Mouse (Mus musculus): ENCODE measurements at regions not wholly inside any gene's neighbourhood (a gene's known extent, or its start where the extent isn't known, plus 50 kb on each side); places are given as distances from the start of the nearest gene placed in this dataset.
A peak's percentile ranks its signal among the peaks of the same experiment; 100 is the strongest.

DNA sequence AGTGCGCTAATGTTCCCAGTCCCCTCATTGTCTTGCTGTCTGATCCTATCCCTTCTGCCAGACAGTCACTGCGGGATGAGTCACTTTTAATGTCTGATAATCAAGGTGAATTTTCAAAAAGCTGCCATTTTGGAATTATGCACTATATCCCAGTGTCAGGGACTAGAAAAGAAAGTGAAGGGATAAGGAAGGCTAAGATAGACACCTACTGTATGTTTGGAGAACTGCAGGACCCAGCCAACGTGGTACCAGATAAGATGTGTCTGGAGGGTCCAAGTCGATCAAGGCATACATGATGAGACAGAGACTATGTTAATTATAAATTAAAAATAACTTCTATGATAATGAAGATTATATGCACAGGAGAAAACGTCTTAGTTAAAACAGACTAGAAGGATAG, 76.6 kb upstream of the Pmfbp1 start:
- Histone ChIP-seq H3K36me3 (ENCODE audit: control insufficient read depth, insufficient read depth, low read length) (no peaks in the 10 kb centered on the region), H3K27me3 (ENCODE audit: control insufficient read depth, insufficient read depth, low read depth, low read length) (no peaks in the 10 kb centered on the region), H3K27ac (ENCODE audit: low read length) (peak overlapping the region; percentile 89), H3K9ac (ENCODE audit: low read depth, low read length) (peak overlapping the region; percentile 57; the same call in 1 of the 2 replicates), H3K4me2 (ENCODE audit: low read length) (peak overlapping the region; percentile 39), H3K4me3 (ENCODE audit: low read depth, low read length) (no peak overlapping the region), H3K4me1 (ENCODE audit: control insufficient read depth, insufficient read depth, low read length) (peaks cover 38% of the 10 kb centered on the region), H3K9me3 (replicated peaks; ENCODE audit: control insufficient read depth, low read length, poor library complexity, severe bottlenecking) (peaks cover 5% of the 10 kb centered on the region; the same call in 1 of the 2 replicates)
- WGBS: 6% methylated on average over 5 of the region's 5 CpGs
- peak; percentile 93 for ATAC-seq

DNA sequence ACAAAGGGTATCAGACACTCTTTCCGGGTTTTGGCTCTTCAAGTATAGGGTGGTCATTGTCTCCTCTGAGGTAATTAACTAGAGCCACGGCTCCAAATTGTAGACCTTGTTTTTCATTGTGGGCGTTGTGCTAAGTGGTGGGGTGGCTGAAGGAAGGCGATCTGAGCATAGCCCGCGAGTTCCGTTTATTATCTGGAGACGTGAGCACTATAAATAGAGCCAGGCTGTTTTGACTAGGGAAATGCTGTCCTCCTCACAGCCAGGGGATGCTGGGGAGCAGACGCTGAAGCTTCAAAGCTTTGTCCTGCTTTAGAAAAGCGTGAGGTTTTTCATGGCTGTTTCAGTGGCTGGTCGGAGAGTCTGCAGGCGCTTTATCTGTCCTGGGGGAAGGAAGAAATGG, 75.9 kb upstream of the Pmfbp1 start:
- Histone ChIP-seq H3K9me3 (replicated peaks; ENCODE audit: control insufficient read depth, low read length, poor library complexity, severe bottlenecking) (peaks cover 5% of the 10 kb centered on the region; the same call in 1 of the 2 replicates), H3K27ac (ENCODE audit: low read length) (peak overlapping the region; percentile 87), H3K4me1 (ENCODE audit: control insufficient read depth, insufficient read depth, low read length) (peaks cover 38% of the 10 kb centered on the region), H3K4me3 (ENCODE audit: low read depth, low read length) (no peak overlapping the region), H3K36me3 (ENCODE audit: control insufficient read depth, insufficient read depth, low read length) (no peaks in the 10 kb centered on the region), H3K27me3 (ENCODE audit: control insufficient read depth, insufficient read depth, low read depth, low read length) (no peaks in the 10 kb centered on the region), H3K4me2 (ENCODE audit: low read length) (peak overlapping the region; percentile 33), H3K9ac (ENCODE audit: low read depth, low read length) (peak overlapping the region; percentile 56)
- ATAC-seq: peak; percentile 50
- 13% methylated on average over 12 of the region's 12 CpGs for WGBS

DNA sequence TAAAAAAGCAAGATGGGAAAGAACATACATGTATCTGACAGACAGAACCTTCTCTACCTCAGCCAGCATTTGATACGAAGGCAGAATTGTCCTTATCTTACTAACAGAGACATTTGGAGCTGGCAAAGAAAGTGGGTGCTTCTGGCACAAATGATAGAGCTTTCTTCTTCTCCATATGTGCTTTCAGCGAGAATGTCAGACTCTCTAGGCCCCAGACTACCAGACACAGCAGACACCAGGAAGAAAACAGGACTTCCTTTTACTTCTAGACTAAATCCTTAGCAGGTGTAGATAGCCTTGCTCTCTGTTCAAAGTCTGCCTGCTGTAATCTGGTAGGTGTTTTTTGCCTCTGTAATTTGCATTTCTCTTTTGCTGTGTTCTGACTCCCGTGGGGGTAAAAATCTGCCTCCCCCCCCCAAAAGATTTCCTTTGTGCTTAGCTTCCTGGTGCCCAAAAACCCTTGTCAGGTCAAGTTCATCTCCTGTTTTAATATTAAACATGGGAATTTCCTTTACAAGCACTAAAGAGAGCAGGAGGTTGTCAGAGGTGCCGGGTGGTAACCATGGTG, 74.7 kb upstream of the Pmfbp1 start:
- peaks cover 38% of the 10 kb centered on the region for H3K4me1 ChIP-seq (ENCODE audit: control insufficient read depth, insufficient read depth, low read length)
- 24% methylated on average over 4 of the region's 4 CpGs for WGBS
- H3K27ac ChIP-seq (ENCODE audit: low read length): peak overlapping the region; percentile 87
- H3K36me3 ChIP-seq (ENCODE audit: control insufficient read depth, insufficient read depth, low read length): no peaks in the 10 kb centered on the region
- H3K9ac ChIP-seq (ENCODE audit: low read depth, low read length): no peak overlapping the region
- H3K4me2 ChIP-seq (ENCODE audit: low read length): no peak overlapping the region
- no peak for ATAC-seq
- H3K27me3 ChIP-seq (ENCODE audit: control insufficient read depth, insufficient read depth, low read depth, low read length): no peaks in the 10 kb centered on the region
- H3K9me3 ChIP-seq (replicated peaks; ENCODE audit: control insufficient read depth, low read length, poor library complexity, severe bottlenecking): peaks cover 5% of the 10 kb centered on the region; the same call in 1 of the 2 replicates
- no peak overlapping the region for H3K4me3 ChIP-seq (ENCODE audit: low read depth, low read length)

DNA sequence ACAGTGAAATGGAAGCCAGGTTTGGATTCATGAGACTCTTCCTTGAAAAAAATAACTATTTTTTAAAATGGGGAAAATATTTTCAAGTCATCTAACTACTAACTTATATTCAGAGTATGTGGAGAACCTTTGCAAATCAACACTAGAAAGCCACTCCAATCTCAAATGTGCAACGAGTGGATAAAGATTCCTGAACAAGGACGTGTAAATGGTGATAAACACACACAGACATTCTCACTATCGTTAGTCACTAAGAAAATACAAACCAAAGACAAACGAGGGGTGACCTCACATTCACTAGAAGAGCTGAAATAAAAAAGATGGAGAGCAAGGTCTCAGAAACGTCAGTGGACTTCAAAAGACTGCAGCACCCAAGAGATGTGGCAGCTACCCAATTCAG, 69.8 kb upstream of the Pmfbp1 start:
- no peaks in the 10 kb centered on the region for H3K27me3 ChIP-seq (ENCODE audit: control insufficient read depth, insufficient read depth, low read depth, low read length)
- peaks cover 5% of the 10 kb centered on the region for H3K4me1 ChIP-seq (ENCODE audit: control insufficient read depth, insufficient read depth, low read length)
- WGBS: 77% methylated on average over 5 of the region's 5 CpGs
- H3K36me3 ChIP-seq (ENCODE audit: control insufficient read depth, insufficient read depth, low read length): no peaks in the 10 kb centered on the region
- ATAC-seq: no peak
- H3K9me3 ChIP-seq (replicated peaks; ENCODE audit: control insufficient read depth, low read length, poor library complexity, severe bottlenecking): peaks cover 5% of the 10 kb centered on the region; the same call in 1 of the 2 replicates
- no peak overlapping the region for H3K9ac ChIP-seq (ENCODE audit: low read depth, low read length)
- H3K4me3 ChIP-seq (ENCODE audit: low read depth, low read length): no peak overlapping the region
- no peak overlapping the region for H3K4me2 ChIP-seq (ENCODE audit: low read length)
- no peak overlapping the region for H3K27ac ChIP-seq (ENCODE audit: low read length)

DNA sequence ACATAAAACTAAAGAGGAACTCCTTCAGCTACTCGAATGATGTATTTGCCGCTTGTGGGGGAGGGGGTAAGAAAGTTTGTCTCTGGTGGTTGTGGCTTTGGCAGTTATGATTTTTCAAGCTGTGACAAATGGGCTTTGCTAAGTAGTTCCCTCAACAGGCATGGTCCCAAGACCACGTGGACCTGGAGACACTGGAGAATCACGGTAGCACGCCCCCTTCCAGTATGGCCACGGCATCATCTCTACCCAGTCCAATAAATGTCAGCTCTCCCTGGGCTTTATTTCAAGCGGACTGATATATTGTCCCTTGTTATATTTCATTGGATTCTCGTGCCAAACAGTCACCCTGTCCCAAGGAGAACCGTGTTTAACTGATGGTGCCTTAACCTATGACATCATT, 65.3 kb upstream of the Pmfbp1 start:
- no peaks in the 10 kb centered on the region for H3K27me3 ChIP-seq (ENCODE audit: control insufficient read depth, insufficient read depth, low read depth, low read length)
- no peak overlapping the region for H3K4me3 ChIP-seq (ENCODE audit: low read depth, low read length)
- H3K4me1 ChIP-seq (ENCODE audit: control insufficient read depth, insufficient read depth, low read length): no peaks in the 10 kb centered on the region
- no peak for ATAC-seq
- no peaks in the 10 kb centered on the region for H3K36me3 ChIP-seq (ENCODE audit: control insufficient read depth, insufficient read depth, low read length)
- no peak overlapping the region for H3K9ac ChIP-seq (ENCODE audit: low read depth, low read length)
- no peak overlapping the region for H3K27ac ChIP-seq (ENCODE audit: low read length)
- H3K4me2 ChIP-seq (ENCODE audit: low read length): no peak overlapping the region
- no peaks in the 10 kb centered on the region for H3K9me3 ChIP-seq (replicated peaks; ENCODE audit: control insufficient read depth, low read length, poor library complexity, severe bottlenecking)
- 90% methylated on average over 9 of the region's 9 CpGs for WGBS

DNA sequence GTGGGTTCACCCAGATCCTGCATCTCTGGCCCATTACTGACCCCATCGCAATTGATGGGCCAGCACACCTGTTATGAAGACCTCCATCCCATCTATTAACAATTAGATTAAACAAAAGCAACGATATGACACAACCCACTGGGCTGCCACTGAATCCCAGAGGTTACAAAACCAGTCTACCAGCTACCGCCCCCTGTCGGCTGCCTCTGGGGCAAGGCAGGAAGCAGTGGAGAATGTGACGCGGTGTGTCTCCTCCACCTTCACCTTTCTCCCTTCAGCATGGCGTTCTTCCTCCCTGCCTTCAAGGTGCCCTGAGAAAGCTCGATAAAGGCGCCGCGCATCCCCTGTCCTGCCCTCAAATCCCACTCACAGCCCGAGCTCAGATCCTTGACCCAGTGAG, 59.3 kb upstream of the Pmfbp1 start:
- Histone ChIP-seq H3K4me2 (ENCODE audit: low read length) (no peak overlapping the region), H3K4me1 (ENCODE audit: control insufficient read depth, insufficient read depth, low read length) (peaks cover 8% of the 10 kb centered on the region), H3K36me3 (ENCODE audit: control insufficient read depth, insufficient read depth, low read length) (no peaks in the 10 kb centered on the region), H3K27ac (ENCODE audit: low read length) (no peak overlapping the region), H3K9me3 (replicated peaks; ENCODE audit: control insufficient read depth, low read length, poor library complexity, severe bottlenecking) (no peaks in the 10 kb centered on the region), H3K9ac (ENCODE audit: low read depth, low read length) (no peak overlapping the region), H3K4me3 (ENCODE audit: low read depth, low read length) (no peak overlapping the region), H3K27me3 (ENCODE audit: control insufficient read depth, insufficient read depth, low read depth, low read length) (no peaks in the 10 kb centered on the region)
- no peak for ATAC-seq
- WGBS: 87% methylated on average over 12 of the region's 12 CpGs

DNA sequence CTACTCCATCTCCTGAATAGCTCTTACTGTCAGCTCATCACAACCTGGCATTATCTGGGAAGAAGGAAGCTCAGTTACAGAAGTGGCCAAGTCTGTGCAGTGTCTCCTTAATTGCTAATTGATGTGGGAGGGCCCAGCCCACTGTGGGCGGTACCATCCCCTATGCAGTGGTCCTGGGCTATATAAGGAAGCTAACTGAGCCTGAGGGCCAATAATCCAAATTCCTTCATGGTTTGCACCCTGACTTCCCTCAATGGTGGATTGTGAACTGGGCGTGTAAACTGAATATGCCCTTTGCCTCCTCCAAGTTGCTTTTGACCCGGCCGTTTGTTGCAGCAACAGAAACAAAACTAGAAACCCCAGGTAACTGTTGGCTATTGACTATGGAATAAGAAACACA, 57.8 kb upstream of the Pmfbp1 start:
- Histone ChIP-seq H3K4me2 (ENCODE audit: low read length) (no peak overlapping the region; the same call in 1 of the 2 replicates), H3K4me1 (ENCODE audit: control insufficient read depth, insufficient read depth, low read length) (peaks cover 8% of the 10 kb centered on the region), H3K9me3 (replicated peaks; ENCODE audit: control insufficient read depth, low read length, poor library complexity, severe bottlenecking) (no peaks in the 10 kb centered on the region), H3K36me3 (ENCODE audit: control insufficient read depth, insufficient read depth, low read length) (no peaks in the 10 kb centered on the region), H3K9ac (ENCODE audit: low read depth, low read length) (no peak overlapping the region), H3K27ac (ENCODE audit: low read length) (peak overlapping the region; percentile 85), H3K27me3 (ENCODE audit: control insufficient read depth, insufficient read depth, low read depth, low read length) (no peaks in the 10 kb centered on the region), H3K4me3 (ENCODE audit: low read depth, low read length) (no peak overlapping the region)
- 97% methylated on average over 4 of the region's 4 CpGs for WGBS
- ATAC-seq: no peak

DNA sequence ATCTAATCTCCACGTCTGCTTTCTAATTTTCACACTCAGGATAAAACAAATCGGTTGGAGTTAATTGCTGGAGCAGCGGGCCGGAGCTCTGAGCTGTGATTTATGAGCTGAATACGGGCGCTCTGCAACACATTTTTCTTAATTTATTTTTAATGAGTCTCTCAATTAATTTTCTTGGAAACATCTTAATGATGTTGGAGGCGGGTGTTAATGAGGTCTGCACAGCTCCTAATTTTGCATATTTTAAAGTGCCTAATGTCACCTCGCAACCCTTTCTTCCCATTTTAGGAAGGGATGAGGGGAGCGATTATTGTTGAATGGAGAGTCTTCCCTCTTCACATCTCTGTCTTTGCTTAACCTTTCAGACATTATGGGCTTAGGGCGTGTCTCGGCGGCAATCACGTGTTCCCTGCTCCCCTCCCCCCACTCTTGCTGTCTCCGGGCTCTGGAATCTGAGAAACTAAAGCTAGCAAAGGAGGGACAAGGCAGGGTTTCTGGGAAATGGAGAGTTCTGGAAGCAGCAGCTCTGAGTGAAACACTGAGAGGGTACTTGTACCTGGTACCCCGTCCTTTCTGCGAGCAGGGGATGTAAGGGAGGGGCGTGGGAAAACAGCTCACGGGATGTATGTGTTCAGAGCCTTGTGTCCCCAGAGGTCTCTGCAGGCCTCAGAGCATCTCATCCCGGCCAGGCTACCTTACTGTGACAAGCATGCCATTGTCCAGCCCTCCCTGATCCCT, 56.8 kb upstream of the Pmfbp1 start:
- H3K9ac ChIP-seq (ENCODE audit: low read depth, low read length): peak overlapping the region; percentile 55
- no peaks in the 10 kb centered on the region for H3K9me3 ChIP-seq (replicated peaks; ENCODE audit: control insufficient read depth, low read length, poor library complexity, severe bottlenecking)
- no peaks in the 10 kb centered on the region for H3K36me3 ChIP-seq (ENCODE audit: control insufficient read depth, insufficient read depth, low read length)
- peak; percentile 51; the same call in 1 of the 2 replicates for ATAC-seq
- no peaks in the 10 kb centered on the region for H3K27me3 ChIP-seq (ENCODE audit: control insufficient read depth, insufficient read depth, low read depth, low read length)
- H3K4me1 ChIP-seq (ENCODE audit: control insufficient read depth, insufficient read depth, low read length): peaks cover 8% of the 10 kb centered on the region
- peak overlapping the region; percentile 14 for H3K4me3 ChIP-seq (ENCODE audit: low read depth, low read length)
- peak overlapping the region; percentile 46 for H3K4me2 ChIP-seq (ENCODE audit: low read length)
- H3K27ac ChIP-seq (ENCODE audit: low read length): peak overlapping the region; percentile 85
- 11% methylated on average over 19 of the region's 19 CpGs for WGBS

DNA sequence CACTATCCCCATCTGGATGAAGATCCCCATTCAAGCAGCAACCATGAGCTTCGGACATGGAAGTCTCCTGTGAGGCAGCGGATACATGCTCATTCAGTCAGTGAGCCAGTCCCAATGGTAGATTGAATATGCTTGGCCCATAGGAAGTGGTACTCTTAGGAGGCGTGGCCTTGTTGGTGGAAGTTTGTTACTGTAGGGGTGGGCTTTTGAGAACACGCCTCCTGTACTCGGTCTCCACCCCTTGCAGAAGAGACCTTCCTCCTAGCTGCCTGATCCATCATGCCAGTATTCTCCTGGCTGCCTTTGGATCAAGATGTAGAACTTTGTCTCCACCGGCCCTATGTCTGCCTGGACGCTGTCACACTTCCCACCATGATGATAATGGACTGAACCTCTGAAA, 55.3 kb upstream of the Pmfbp1 start:
- ATAC-seq: no peak
- Histone ChIP-seq H3K4me3 (ENCODE audit: low read depth, low read length) (no peak overlapping the region), H3K4me1 (ENCODE audit: control insufficient read depth, insufficient read depth, low read length) (peaks cover 8% of the 10 kb centered on the region), H3K9me3 (replicated peaks; ENCODE audit: control insufficient read depth, low read length, poor library complexity, severe bottlenecking) (no peaks in the 10 kb centered on the region), H3K27me3 (ENCODE audit: control insufficient read depth, insufficient read depth, low read depth, low read length) (no peaks in the 10 kb centered on the region), H3K4me2 (ENCODE audit: low read length) (no peak overlapping the region), H3K36me3 (ENCODE audit: control insufficient read depth, insufficient read depth, low read length) (no peaks in the 10 kb centered on the region), H3K27ac (ENCODE audit: low read length) (no peak overlapping the region), H3K9ac (ENCODE audit: low read depth, low read length) (no peak overlapping the region)
- 94% methylated on average over 7 of the region's 7 CpGs for WGBS
